Mouse (Mus musculus) G1E (cell line): Measurements from ENCODE around the gene Prkcb. TPM values are rescaled to one million over a fixed set of nuclear protein-coding genes. Genes with fewer than 3 reads are reported as not detected.
A peak's percentile ranks its signal among the peaks of the same experiment; 100 is the strongest.

Source experiments
- ATAC-seq: 2 replicates; pipeline ENCODE4 v1.8.0; 2016; ENCODE audit warnings: mild to moderate bottlenecking; ENCODE audit not compliant: insufficient number of reproducible peaks, poor library complexity, low FRiP score, severe bottlenecking; ENCODE audit errors: extremely low read depth
- DNase-seq: peaks from one replicate; pipeline ENCODE4 v3.0.0; 2012; ENCODE audit warnings: low spot score
- H3K27me3 ChIP-seq: 2 replicates; pipeline ENCODE4 v1.6.1; 2012; ENCODE audit warnings: mild to moderate bottlenecking, low read length, inconsistent platforms; ENCODE audit not compliant: insufficient read depth
- H3K36me3 ChIP-seq: replicated peaks from 2 replicates; pipeline ENCODE3; 2012; ENCODE audit warnings: mild to moderate bottlenecking, inconsistent platforms
- H3K4me1 ChIP-seq: 2 replicates; pipeline ENCODE4 v1.6.1; 2012; ENCODE audit warnings: low read depth, low read length, inconsistent platforms, mixed read lengths; ENCODE audit not compliant: insufficient read depth
- H3K4me3 ChIP-seq: 2 replicates; pipeline ENCODE4 v1.5.1; 2012; ENCODE audit warnings: low read depth, mild to moderate bottlenecking, inconsistent platforms, low read length, moderate library complexity, mixed read lengths
- H3K9me3 ChIP-seq: replicated peaks from 2 replicates; pipeline ENCODE4 v1.6.1; 2012; ENCODE audit warnings: inconsistent platforms
- CTCF ChIP-seq: IDR thresholded peaks from 2 replicates; pipeline ENCODE4 v1.5.1; 2012; ENCODE audit warnings: low read depth, low read length, inconsistent platforms, mixed read lengths
- GATA1 ChIP-seq: IDR thresholded peaks from 2 replicates; pipeline ENCODE4 v1.6.1; 2012; ENCODE audit warnings: borderline replicate concordance, low read length, inconsistent platforms, mixed read lengths
- GATA2 ChIP-seq: IDR thresholded peaks from 2 replicates; pipeline ENCODE4 v1.6.1; 2012; ENCODE audit warnings: low read depth, low read length, inconsistent platforms, borderline replicate concordance
- POLR2AphosphoS5 ChIP-seq: IDR thresholded peaks from 2 replicates; pipeline ENCODE4 v1.6.1; 2012; ENCODE audit warnings: low read depth, low read length, inconsistent platforms; ENCODE audit not compliant: insufficient replicate concordance
- TAL1 ChIP-seq: conservative IDR thresholded peaks from 2 replicates; pipeline ENCODE4 v1.6.1; 2012; ENCODE audit warnings: low read depth, low read length, inconsistent platforms, mixed read lengths
- polyA plus RNA-seq: library from polyadenylated mRNA; stranded (reverse); fragments of >175 nt; gene quantifications from 2 replicates; pipeline ENCODE4 v1.2.3, GENCODE M21; 2012
- total RNA-seq, 2 experiments: library from RNA; stranded (forward) in 1 of 2; stranded (reverse) in 1 of 2; fragments of 200-1000 nt in 1 of 2; fragments of >200 nt in 1 of 2; fragmentation: Nextera tagmentation in 1 of 2; gene quantifications; 2 replicates each; pipeline ENCODE4 v1.2.3; 2014 to 2017

The Prkcb gene
- total and polyA plus RNA-seq, 3 experiments: 0.55 TPM; not detected in 2

DNA sequence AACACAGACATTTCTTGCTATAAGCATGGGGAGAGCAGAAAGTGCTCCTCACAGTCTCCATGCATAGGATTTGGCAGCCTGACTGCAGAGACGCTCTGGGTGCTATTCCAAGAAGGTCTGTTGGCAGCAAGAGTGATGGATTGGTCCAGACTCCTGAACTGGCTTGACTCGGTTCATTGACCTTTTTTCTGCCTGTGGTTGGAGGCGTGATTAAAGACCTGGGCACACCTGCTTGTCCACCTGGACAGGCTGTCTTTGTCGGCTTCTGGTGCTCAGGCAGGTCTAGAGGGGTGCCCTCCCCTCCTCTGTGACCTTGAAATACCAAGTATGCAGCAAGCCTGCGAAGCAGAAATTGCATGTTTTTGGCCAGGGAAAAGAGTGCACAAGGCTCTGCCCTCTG lies 140.6 kb downstream of the Prkcb start:
- peaks cover 44% of the 10 kb centered on the region for H3K9me3 ChIP-seq
- no peak for DNase-seq
- no peaks in the 10 kb centered on the region for H3K27me3 ChIP-seq
- H3K4me1 ChIP-seq: no peaks in the 10 kb centered on the region
- no peak for ATAC-seq
- no peak for TF ChIP-seq POLR2AphosphoS5
- TF ChIP-seq GATA2: no peak
- no peak for TF ChIP-seq CTCF
- TF ChIP-seq TAL1: no peak
- no peak for TF ChIP-seq GATA1
- no peaks in the 10 kb centered on the region for H3K36me3 ChIP-seq
- H3K4me3 ChIP-seq: no peak overlapping the region

DNA sequence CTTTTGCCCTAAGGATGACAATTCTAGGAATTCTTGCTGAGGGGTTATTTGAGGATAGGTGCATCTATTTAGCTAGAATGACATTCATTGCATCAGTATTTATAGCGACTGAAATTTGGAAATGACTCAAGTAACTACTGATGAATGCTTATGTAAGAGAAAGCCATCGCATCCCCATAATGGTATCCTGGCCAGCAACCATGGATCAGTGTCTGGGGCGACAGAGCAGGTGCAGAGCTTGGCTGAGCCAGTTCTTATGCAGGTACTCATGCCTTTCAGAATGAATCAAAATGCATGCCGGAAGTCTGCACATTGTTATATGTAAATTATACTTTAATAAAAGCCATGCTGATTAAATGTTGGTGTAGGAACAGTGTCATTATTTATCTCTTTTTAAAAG lies 143.8 kb downstream of the Prkcb start:
- TF ChIP-seq POLR2AphosphoS5 (no peak), GATA1 (no peak), CTCF (no peak), TAL1 (no peak), GATA2 (no peak)
- no peak for ATAC-seq
- H3K27me3 ChIP-seq: no peaks in the 10 kb centered on the region

DNA sequence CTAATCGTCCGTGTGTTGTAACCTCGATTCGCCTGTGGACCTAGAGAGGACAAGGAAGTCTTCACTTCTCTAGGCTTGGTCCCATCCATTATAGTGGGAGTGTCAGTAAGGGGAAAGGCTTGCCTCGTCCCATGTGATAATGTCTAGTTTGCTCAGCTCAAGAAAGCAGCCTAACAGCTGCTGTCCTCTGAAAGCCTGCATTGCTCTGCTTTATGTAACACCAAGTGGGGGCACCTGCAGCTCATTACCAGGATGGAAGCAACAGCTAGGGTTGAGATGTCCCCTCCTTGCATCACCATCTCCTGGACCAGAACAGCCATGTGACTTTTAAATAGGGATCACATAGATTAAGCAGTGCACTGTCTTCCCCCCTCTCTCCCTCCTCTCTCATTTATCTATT lies 144.8 kb downstream of the Prkcb start:
- H3K27me3 ChIP-seq: no peaks in the 10 kb centered on the region
- TF ChIP-seq CTCF (no peak), POLR2AphosphoS5 (no peak), TAL1 (no peak), GATA1 (no peak)
- no peaks in the 10 kb centered on the region for H3K36me3 ChIP-seq
- H3K4me3 ChIP-seq: no peak overlapping the region
- H3K4me1 ChIP-seq: no peaks in the 10 kb centered on the region
- ATAC-seq (no peak), DNase-seq (no peak)
- peaks cover 51% of the 10 kb centered on the region for H3K9me3 ChIP-seq

More for the DNA sequence above, 143.8 kb downstream of the Prkcb start:
- Histone ChIP-seq H3K4me3 (no peak overlapping the region), H3K4me1 (no peaks in the 10 kb centered on the region), H3K9me3 (peaks cover 51% of the 10 kb centered on the region), H3K36me3 (no peaks in the 10 kb centered on the region)
- DNase-seq: no peak

DNA sequence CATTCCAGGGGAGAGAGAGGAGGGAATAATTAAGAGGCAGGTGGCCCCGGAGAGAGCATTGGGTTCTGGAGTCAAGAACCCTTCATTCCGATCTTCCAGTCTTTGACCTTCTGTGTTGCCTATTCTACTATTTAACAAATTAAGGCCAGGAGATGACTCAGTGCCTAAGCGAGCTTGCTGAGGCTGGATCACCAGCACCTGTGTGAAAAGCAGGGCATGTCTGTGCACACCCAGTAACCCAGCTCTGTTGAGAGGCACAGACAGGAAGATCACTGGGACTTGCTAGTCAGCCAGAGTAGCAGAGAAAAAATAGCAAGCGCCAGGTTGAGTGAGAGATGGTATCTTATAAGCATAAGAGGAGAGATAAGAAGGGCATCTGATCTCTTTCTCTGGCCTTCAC lies 146.4 kb downstream of the Prkcb start:
- no peaks in the 10 kb centered on the region for H3K27me3 ChIP-seq
- no peaks in the 10 kb centered on the region for H3K4me1 ChIP-seq
- no peaks in the 10 kb centered on the region for H3K36me3 ChIP-seq
- H3K4me3 ChIP-seq: no peak overlapping the region
- no peak for DNase-seq
- ATAC-seq: no peak
- H3K9me3 ChIP-seq: peaks cover 55% of the 10 kb centered on the region
- no peak for TF ChIP-seq TAL1
- no peak for TF ChIP-seq GATA1
- no peak for TF ChIP-seq GATA2
- no peak for TF ChIP-seq POLR2AphosphoS5
- TF ChIP-seq CTCF: no peak

- DNase-seq: no peak
- H3K4me1 ChIP-seq: no peaks in the 10 kb centered on the region
- H3K36me3 ChIP-seq: no peaks in the 10 kb centered on the region
- no peak overlapping the region for H3K4me3 ChIP-seq
- peaks cover 59% of the 10 kb centered on the region for H3K9me3 ChIP-seq
- ATAC-seq: no peak
- no peaks in the 10 kb centered on the region for H3K27me3 ChIP-seq
- TF ChIP-seq GATA2 (no peak), POLR2AphosphoS5 (no peak), TAL1 (no peak), GATA1 (no peak), CTCF (no peak)
Measured at GRCm38 (mm10) chr7:122435561-122435960, 147.0 kb downstream of the Prkcb start.

DNA sequence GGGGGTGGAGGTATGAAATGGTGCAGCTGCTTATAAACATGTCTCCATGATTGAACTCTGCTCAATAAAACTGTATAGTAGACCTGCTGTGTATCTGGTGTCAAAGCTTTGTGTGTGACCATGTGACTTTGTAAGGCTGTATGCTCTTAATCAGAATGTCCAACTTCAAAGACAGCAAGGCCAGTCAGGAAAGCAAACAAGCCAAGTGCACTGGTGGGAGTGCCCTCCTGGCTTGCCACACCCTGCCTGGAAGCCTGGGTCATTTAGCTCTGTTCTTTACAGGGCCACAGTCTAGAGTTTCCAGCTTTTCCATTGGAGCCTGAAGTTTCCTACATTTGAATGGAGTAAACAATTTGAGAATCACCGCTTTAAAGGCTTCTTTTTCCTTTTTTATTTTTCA lies 148.8 kb downstream of the Prkcb start:
- H3K36me3 ChIP-seq: no peaks in the 10 kb centered on the region
- TF ChIP-seq GATA2: no peak
- TF ChIP-seq TAL1: no peak
- no peak for TF ChIP-seq POLR2AphosphoS5
- TF ChIP-seq GATA1: no peak
- TF ChIP-seq CTCF: no peak
- no peaks in the 10 kb centered on the region for H3K4me1 ChIP-seq
- no peaks in the 10 kb centered on the region for H3K27me3 ChIP-seq
- ATAC-seq: no peak
- peaks cover 66% of the 10 kb centered on the region for H3K9me3 ChIP-seq
- H3K4me3 ChIP-seq: no peak overlapping the region
- DNase-seq: no peak

GRCm38 (mm10) chr7:122445056-122445455 lies 156.5 kb downstream of the Prkcb start:
- ATAC-seq: no peak
- Histone ChIP-seq H3K4me3 (no peak overlapping the region), H3K4me1 (no peaks in the 10 kb centered on the region), H3K9me3 (peaks cover 43% of the 10 kb centered on the region), H3K36me3 (no peaks in the 10 kb centered on the region), H3K27me3 (no peaks in the 10 kb centered on the region)
- TF ChIP-seq GATA2 (no peak), GATA1 (no peak), POLR2AphosphoS5 (no peak), TAL1 (no peak), CTCF (peak; percentile 40)
- DNase-seq: no peak
